Mouse (Mus musculus) neural tube, embryonic 12.5 days (tissue): ENCODE results near the gene Pmp22. TPM values are rescaled to one million over a fixed set of nuclear protein-coding genes. Genes with fewer than 3 reads are reported as not detected.

Source experiments
- ATAC-seq: fragments of 200-750 bp; cut with Nextera tagmentation; 2 replicates; pipeline ENCODE4 v1.8.0; 2017; ENCODE audit warnings: low read depth, mild to moderate bottlenecking, moderate TSS enrichment, moderate library complexity; ENCODE audit not compliant: low FRiP score
- H3K27ac ChIP-seq: fragments of 300-500 bp; sonication (generic); 2 replicates; pipeline ENCODE4 v1.5.1; 2016
- H3K27me3 ChIP-seq: fragments of 300-500 bp; sonication (generic); replicated peaks from 2 replicates; pipeline ENCODE4 v1.6.1; 2016; ENCODE audit warnings: mild to moderate bottlenecking
- H3K36me3 ChIP-seq: fragments of 300-500 bp; sonication (generic); 2 replicates; pipeline ENCODE4 v1.6.1; 2016; ENCODE audit warnings: mild to moderate bottlenecking
- H3K4me1 ChIP-seq: fragments of 300-500 bp; sonication (generic); 2 replicates; pipeline ENCODE4 v1.6.1; 2016
- H3K4me2 ChIP-seq: fragments of 300-500 bp; sonication (generic); replicated peaks from 2 replicates; pipeline ENCODE4 v1.6.1; 2016; ENCODE audit warnings: mild to moderate bottlenecking
- H3K4me3 ChIP-seq: fragments of 300-500 bp; sonication (generic); 2 replicates; pipeline ENCODE4 v1.5.1; 2016
- H3K9ac ChIP-seq: fragments of 300-500 bp; sonication (generic); 2 replicates; pipeline ENCODE4 v1.6.1; 2016; ENCODE audit warnings: mild to moderate bottlenecking
- H3K9me3 ChIP-seq: fragments of 300-500 bp; sonication (generic); 2 replicates; pipeline ENCODE4 v1.6.1; 2016; ENCODE audit warnings: mild to moderate bottlenecking
- WGBS: fragments of 180-500 bp; shearing (Covaris S2); methylation state at CpG from one replicate; pipeline ENCODE4 v1.1.7; 2016; 5-methylcytosine and 5-hydroxymethylcytosine counted together
- polyA plus RNA-seq: library from polyadenylated mRNA; unstranded; fragments of >200 nt; fragmentation: Nextera tagmentation; extraction: Ambion mirVana; gene quantifications from 2 replicates; pipeline ENCODE4 v1.2.1, GENCODE M21; 2016

Gene Pmp22
- polyA plus RNA-seq, 1 experiment from 2014 or later: 29.8 TPM

DNA sequence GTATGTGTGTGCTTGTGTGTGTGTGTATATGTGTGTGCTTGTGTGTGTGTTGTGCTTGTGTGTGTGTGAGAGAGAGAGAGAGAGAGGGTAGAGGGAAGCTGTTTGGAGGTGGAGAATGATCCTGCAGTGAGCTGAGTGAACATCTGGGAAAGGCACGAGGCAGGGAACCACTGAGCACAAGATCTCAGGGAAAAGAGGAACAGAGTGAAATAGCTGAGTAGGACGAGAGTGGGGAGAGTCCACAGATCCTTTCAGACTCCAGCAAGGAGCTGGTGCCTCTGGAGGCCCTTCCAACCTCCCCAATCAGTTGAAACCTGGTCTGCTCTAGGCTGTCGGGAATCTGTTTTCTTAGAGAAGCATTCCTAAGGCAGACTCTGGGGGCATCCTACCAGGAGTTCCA is 10.0 kb downstream of the Pmp22 start:
- Histone ChIP-seq H3K36me3 (no peaks in the 10 kb centered on the region), H3K9me3 (no peaks in the 10 kb centered on the region), H3K27ac (no peak overlapping the region), H3K9ac (no peak overlapping the region), H3K4me2 (no peak overlapping the region), H3K27me3 (peaks cover 11% of the 10 kb centered on the region; the same call in 1 of the 2 replicates), H3K4me1 (peaks cover 7% of the 10 kb centered on the region; the same call in 1 of the 2 replicates), H3K4me3 (no peak overlapping the region)
- 77% methylated on average over 3 of the region's 3 CpGs for WGBS
- ATAC-seq: no peak

DNA sequence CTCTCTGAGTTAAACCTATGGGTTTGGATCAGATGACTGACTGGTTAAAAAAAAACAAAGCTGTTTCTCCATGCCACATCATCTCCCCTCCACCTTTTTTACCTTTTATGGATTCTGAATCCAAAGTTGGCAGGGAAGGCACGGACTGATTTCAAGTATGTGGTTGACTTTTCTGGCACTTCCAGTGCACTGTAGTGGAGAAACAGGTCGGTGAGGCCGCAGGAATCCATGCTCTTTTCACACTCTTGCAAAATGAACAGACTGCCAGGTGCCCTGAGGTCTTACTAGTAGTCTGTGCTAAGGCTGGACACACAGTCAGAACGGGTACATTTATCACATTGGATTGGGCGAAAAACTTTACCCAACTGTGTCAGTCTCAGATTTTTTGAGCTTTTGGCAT is 13.5 kb downstream of the Pmp22 start:
- H3K9me3 ChIP-seq: no peaks in the 10 kb centered on the region
- no peak overlapping the region for H3K4me3 ChIP-seq
- ATAC-seq: no peak
- H3K36me3 ChIP-seq: no peaks in the 10 kb centered on the region
- H3K4me1 ChIP-seq: no peaks in the 10 kb centered on the region
- H3K4me2 ChIP-seq: no peak overlapping the region
- no peaks in the 10 kb centered on the region for H3K27me3 ChIP-seq
- no peak overlapping the region for H3K27ac ChIP-seq
- no peak overlapping the region for H3K9ac ChIP-seq
- WGBS: 93% methylated on average over 5 of the region's 5 CpGs

DNA sequence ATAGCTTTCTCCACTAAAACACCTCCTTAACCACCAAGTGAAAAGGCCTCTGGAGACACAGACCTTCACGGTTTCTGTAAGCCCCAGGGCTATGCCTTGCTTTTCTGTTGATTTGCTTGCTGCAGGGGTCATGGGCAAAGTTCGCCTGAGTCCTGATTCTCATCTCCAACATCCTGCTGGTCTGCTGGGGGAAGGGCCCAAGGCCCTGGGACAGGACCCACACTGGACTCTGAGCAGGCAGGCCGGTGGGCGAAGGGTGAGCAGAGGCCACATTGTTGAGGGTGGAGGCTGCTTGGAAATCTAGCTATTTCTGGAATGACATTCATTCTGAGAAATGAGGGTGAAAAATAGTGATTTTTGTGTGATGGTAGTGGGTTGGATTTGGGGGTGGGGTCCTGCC is 14.0 kb downstream of the Pmp22 start:
- H3K4me3 ChIP-seq: no peak overlapping the region
- no peaks in the 10 kb centered on the region for H3K27me3 ChIP-seq
- no peak overlapping the region for H3K4me2 ChIP-seq
- ATAC-seq: no peak
- 76% methylated on average over 4 of the region's 4 CpGs for WGBS
- no peak overlapping the region for H3K27ac ChIP-seq
- H3K4me1 ChIP-seq: no peaks in the 10 kb centered on the region
- H3K36me3 ChIP-seq: no peaks in the 10 kb centered on the region
- no peak overlapping the region for H3K9ac ChIP-seq
- no peaks in the 10 kb centered on the region for H3K9me3 ChIP-seq

DNA sequence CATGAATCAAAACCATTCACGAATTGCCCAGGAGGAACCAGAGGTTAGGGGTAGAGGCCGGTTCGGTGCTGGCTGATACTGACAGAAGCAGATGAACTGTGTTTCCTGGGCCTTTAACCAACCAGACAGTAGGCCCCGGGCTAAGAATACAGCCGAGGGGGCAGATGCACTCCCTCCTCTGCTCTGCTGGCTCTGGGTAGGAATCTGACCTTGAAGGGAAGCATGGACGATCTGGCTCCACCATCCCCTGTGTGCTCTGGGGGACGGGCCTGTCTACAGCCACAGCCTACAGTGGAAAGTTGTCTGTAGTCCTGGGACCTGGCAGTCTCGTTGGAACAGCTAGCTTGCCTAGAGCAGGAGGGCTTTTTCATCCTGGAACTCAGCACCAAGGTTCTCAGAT is 14.7 kb downstream of the Pmp22 start:
- Histone ChIP-seq H3K27ac (no peak overlapping the region), H3K36me3 (no peaks in the 10 kb centered on the region), H3K4me1 (no peaks in the 10 kb centered on the region), H3K4me2 (no peak overlapping the region), H3K9me3 (no peaks in the 10 kb centered on the region), H3K27me3 (no peaks in the 10 kb centered on the region), H3K4me3 (no peak overlapping the region), H3K9ac (no peak overlapping the region)
- WGBS: 84% methylated on average over 8 of the region's 8 CpGs
- no peak for ATAC-seq

DNA sequence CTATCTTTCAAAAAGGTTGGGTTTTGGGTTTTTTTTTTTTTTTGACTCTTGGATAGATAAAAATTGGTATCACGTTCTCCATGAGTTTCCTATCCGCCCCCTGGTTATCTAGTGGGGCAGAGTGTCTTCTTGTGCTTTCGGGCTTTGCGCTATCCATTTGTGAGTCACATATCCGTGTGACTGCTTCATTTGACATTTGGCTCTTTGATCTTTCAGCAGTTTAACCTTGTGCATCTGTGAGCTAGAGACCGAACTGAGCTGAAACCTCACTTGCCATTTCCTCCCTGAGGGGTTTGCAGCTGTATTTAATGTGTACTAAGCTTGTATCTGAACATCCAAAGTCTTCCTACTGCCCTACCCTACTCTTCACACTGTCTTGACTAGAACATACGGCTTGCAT is 17.8 kb downstream of the Pmp22 start:
- no peak overlapping the region for H3K27ac ChIP-seq
- H3K9me3 ChIP-seq: no peaks in the 10 kb centered on the region
- no peak overlapping the region for H3K4me2 ChIP-seq
- no peaks in the 10 kb centered on the region for H3K36me3 ChIP-seq
- H3K4me1 ChIP-seq: no peaks in the 10 kb centered on the region
- no peak overlapping the region for H3K4me3 ChIP-seq
- H3K9ac ChIP-seq: no peak overlapping the region
- 74% methylated on average over 7 of the region's 7 CpGs for WGBS
- no peak for ATAC-seq
- no peaks in the 10 kb centered on the region for H3K27me3 ChIP-seq

DNA sequence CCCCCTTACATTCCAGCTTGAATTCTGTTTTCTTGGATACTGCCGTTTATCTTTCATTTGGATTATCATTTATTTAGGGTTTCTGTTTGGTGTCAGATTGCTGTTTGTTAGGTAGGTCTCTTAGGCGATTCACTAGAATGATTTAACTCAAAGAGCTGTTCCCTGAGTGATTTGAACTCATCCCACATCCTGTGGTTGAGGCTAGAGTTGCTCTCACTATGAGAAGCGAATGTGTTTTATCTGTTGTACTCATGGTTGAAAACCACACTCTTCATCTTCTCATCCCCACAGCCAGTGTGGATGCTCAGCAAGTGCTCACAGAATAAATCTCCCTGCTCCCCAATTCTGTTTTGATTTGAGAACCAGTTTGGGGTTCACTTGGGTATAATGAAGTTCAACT is 19.5 kb downstream of the Pmp22 start:
- ATAC-seq: no peak
- H3K4me3 ChIP-seq: no peak overlapping the region
- no peaks in the 10 kb centered on the region for H3K9me3 ChIP-seq
- no peak overlapping the region for H3K27ac ChIP-seq
- no peaks in the 10 kb centered on the region for H3K36me3 ChIP-seq
- H3K9ac ChIP-seq: no peak overlapping the region
- H3K27me3 ChIP-seq: no peaks in the 10 kb centered on the region
- 89% methylated on average over 3 of the region's 3 CpGs for WGBS
- no peak overlapping the region for H3K4me2 ChIP-seq
- no peaks in the 10 kb centered on the region for H3K4me1 ChIP-seq

DNA sequence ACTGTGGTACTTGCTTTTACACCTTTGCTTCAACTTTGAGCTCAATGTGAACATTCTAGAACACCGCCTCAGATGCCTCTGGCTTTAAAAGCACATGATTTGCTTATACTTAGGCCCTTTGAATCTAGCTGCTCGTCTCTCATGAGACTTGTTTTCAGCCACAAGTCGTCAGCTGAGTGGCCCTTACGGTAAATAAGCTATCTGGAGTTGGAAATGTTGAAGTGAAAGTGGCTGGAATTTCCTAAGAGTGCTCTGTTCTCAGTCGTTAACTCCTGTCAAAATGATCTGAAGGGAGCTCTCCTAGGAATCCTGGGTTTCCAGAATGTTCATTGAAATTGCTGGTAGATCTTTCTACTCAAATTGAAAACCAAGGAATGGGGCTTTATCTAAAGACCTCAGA is 23.1 kb downstream of the Pmp22 start:
- Histone ChIP-seq H3K27ac (no peak overlapping the region), H3K4me2 (no peak overlapping the region), H3K27me3 (no peaks in the 10 kb centered on the region), H3K9ac (no peak overlapping the region), H3K36me3 (no peaks in the 10 kb centered on the region), H3K4me3 (no peak overlapping the region), H3K4me1 (no peaks in the 10 kb centered on the region), H3K9me3 (no peaks in the 10 kb centered on the region)
- ATAC-seq: no peak
- 84% methylated on average over 5 of the region's 5 CpGs for WGBS

DNA sequence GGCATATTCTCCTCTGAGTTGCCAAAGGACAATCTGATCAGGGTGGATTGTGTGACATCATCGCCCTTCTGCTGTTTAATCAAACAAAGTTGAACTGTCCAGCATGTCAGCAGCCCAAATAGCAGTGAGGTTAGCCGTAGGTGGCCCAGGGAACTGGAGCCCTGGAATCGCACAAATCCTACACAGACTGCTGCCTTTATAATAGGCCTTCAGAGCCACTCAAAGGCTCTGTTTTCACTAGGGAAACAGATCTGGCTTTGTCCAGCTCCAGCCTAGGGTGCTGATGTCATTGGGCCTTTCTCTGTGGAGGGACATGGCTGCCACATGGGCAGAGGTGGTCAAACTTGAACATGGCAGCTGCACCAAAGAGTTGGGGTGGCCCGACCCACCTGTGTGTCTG is 28.3 kb downstream of the Pmp22 start:
- no peak for ATAC-seq
- Histone ChIP-seq H3K27me3 (no peaks in the 10 kb centered on the region), H3K36me3 (no peaks in the 10 kb centered on the region), H3K4me3 (no peak overlapping the region), H3K9me3 (no peaks in the 10 kb centered on the region), H3K27ac (no peak overlapping the region), H3K4me2 (no peak overlapping the region), H3K9ac (no peak overlapping the region), H3K4me1 (no peaks in the 10 kb centered on the region)
- 78% methylated on average over 4 of the region's 4 CpGs for WGBS

DNA sequence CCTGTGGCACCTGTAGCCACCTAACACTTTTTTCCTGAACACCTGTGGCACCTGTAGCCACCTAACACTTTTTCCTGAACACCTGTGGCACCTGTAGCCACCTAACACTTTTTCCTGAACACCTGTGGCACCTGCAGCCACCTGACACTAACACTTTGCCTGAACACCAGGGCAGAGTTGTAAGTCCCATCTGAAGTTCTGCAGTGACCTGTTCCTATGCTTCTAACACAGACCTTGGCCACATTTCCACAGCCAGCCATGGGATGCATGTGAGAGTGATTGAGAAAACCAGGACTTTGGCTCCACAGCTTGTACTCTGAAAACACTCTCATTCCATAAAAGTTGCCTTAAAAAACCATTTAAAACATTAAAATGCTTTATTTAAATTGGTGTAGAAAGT is 32.1 kb downstream of the Pmp22 start:
- Histone ChIP-seq H3K27me3 (no peaks in the 10 kb centered on the region), H3K4me1 (no peaks in the 10 kb centered on the region), H3K9me3 (no peaks in the 10 kb centered on the region), H3K4me3 (no peak overlapping the region), H3K27ac (no peak overlapping the region), H3K9ac (no peak overlapping the region), H3K36me3 (no peaks in the 10 kb centered on the region), H3K4me2 (no peak overlapping the region)
- ATAC-seq: no peak

DNA sequence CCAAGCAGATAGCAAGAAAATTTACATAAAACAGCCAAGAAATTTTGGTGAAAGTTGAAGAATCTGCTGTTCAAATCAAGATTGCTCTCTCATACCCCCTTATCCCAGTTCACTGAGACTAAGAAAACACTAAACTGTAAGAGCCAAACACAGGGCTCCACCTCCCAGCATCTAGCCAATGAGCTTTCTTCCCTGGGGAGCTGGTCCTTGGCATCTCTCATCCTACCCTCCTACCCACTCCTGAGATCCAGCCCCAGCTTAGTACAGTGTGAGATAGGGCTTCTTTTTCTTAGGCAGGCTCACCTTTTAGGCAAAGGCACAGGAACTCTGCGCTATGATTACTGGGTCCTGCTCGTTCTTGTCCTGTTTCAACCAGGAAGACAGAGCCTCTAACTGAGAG is 34.0 kb downstream of the Pmp22 start:
- 87% methylated on average over 2 of the region's 2 CpGs for WGBS
- H3K9ac ChIP-seq: no peak overlapping the region
- no peaks in the 10 kb centered on the region for H3K36me3 ChIP-seq
- ATAC-seq: no peak
- H3K27me3 ChIP-seq: no peaks in the 10 kb centered on the region
- no peak overlapping the region for H3K27ac ChIP-seq
- no peak overlapping the region for H3K4me3 ChIP-seq
- H3K4me2 ChIP-seq: no peak overlapping the region
- no peaks in the 10 kb centered on the region for H3K9me3 ChIP-seq
- H3K4me1 ChIP-seq: no peaks in the 10 kb centered on the region

DNA sequence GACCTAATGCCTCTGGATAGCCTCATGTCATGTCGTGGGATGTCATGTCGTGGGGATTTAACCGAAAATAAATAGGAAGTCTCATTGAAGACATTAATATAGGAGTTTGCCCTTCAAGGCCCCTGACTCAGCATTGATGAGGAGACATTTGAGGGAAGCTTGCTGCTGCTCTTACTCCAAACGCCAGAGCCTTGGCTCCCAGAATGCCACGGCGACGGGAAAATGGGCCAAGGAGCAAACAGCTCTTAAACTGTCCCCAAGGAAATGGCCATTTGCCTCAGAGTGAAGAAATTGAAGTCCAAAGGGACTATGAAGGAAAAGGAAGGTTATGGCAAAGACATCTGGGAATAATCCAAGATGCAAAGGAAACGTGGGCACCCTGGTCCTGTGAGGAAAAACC is 34.8 kb downstream of the Pmp22 start:
- Histone ChIP-seq H3K4me2 (no peak overlapping the region), H3K27me3 (no peaks in the 10 kb centered on the region), H3K36me3 (no peaks in the 10 kb centered on the region), H3K27ac (no peak overlapping the region), H3K9ac (no peak overlapping the region), H3K9me3 (no peaks in the 10 kb centered on the region), H3K4me3 (no peak overlapping the region), H3K4me1 (no peaks in the 10 kb centered on the region)
- no peak for ATAC-seq
- WGBS: 86% methylated on average over 8 of the region's 8 CpGs

DNA sequence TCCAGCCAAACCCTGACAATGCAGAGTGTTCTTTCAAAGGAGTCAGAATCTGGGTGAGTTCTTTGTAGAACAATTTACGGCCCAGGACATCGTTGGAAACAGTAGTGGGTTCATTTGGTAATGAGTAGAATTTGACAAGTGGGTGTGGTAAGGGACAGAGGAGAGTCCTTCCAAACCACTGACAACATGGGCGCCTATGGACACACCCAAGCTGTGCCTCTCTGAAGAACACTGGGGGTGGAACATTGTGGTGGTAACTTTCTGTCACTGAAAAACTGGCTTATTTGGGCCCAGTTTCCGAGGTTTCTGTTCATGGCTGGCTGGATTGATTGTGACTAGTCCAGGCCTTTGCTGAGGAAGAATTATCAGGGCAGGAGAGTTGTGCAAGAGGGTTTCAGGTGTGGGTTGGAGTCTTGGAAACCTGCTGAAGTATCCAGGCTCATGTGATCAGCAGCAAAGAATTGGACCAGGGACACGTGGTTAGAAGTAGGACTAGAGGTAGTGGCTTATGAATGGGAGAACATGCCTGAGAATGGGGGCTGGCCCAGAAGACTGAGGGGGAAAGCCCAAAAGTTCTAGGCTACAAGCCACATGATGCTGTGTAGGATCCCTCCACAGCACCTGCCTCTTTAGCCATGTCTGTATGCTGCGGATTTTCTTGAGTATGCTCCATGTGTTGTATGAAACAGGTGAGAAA is 35.4 kb downstream of the Pmp22 start:
- H3K27me3 ChIP-seq: no peaks in the 10 kb centered on the region
- WGBS: 73% methylated on average over 6 of the region's 6 CpGs
- H3K4me1 ChIP-seq: no peaks in the 10 kb centered on the region
- H3K4me2 ChIP-seq: no peak overlapping the region
- H3K9ac ChIP-seq: no peak overlapping the region
- no peak overlapping the region for H3K4me3 ChIP-seq
- H3K9me3 ChIP-seq: no peaks in the 10 kb centered on the region
- H3K27ac ChIP-seq: no peak overlapping the region
- no peak for ATAC-seq
- H3K36me3 ChIP-seq: no peaks in the 10 kb centered on the region

DNA sequence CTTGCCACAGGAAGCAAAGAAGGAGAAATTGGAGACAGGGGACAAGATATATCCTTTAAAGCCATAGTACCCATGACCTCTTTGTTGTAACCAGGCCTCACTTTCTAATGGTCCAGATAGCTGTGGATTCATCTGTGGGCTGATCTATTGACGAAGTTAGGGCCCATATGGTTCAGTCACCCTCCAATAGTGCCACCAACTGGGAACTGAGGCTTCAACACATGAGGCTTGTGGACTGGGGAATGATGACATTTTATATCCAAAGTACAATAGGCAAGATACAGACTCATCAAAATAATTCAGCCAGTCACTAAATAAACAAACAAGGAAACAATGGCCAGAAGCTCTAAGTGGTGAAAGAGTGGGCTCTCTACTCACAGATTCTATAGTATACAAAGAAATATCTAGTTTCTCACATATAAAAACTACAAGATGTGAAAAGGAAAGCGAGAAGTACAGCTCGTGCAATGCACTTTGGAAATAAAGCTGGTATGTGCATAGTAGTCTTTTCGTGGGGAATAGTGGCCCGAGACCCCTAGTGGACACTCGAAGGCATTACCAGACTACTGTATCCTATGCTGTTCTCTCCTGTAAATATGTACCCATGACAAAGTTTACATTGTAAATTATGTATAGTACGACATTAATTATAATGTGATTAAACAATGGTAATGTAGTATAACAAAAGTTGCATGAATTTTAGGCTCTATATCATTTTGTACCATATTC is 36.1 kb downstream of the Pmp22 start:
- WGBS: 60% methylated on average over 7 of the region's 7 CpGs
- H3K27me3 ChIP-seq: no peaks in the 10 kb centered on the region

More for the DNA sequence above, 36.1 kb downstream of the Pmp22 start:
- no peak overlapping the region for H3K9ac ChIP-seq
- ATAC-seq: no peak
- no peak overlapping the region for H3K4me3 ChIP-seq
- H3K4me1 ChIP-seq: no peaks in the 10 kb centered on the region
- no peaks in the 10 kb centered on the region for H3K9me3 ChIP-seq
- no peak overlapping the region for H3K27ac ChIP-seq
- H3K4me2 ChIP-seq: no peak overlapping the region
- H3K36me3 ChIP-seq: no peaks in the 10 kb centered on the region
